Mouse (Mus musculus): ENCODE data around the gene Gm45194. TPM values are rescaled to one million over a fixed set of nuclear protein-coding genes. Genes with fewer than 3 reads are reported as not detected.

Gene Gm45194
- not detected in 2 replicates for polyA plus RNA-seq (2015; fragmentation: Nextera tagmentation; extraction: Ambion mirVana)

GRCm38 (mm10) chrX:111891089-111891488 lies at the start of gene Gm45194:
TSS of gene Gm45194 (plus strand) at chrX:111891389.
- H3K4me3 ChIP-seq (ENCODE audit: low read length): no peak within 1 kb of the TSS
- H3K27me3 ChIP-seq (ENCODE audit: control insufficient read depth, insufficient read depth, low read length): peaks cover 9% of the 10 kb centered on the region
- no peak within 1 kb of the TSS for H3K9ac ChIP-seq (ENCODE audit: low read length)
- H3K9me3 ChIP-seq (replicated peaks; ENCODE audit: control insufficient read depth, low read length): no peaks in the 10 kb centered on the region; the same call in none of the 2 replicates
- H3K4me2 ChIP-seq (ENCODE audit: low read depth, low read length): no peak within 1 kb of the TSS
- H3K36me3 ChIP-seq (ENCODE audit: control insufficient read depth, insufficient read depth): no peaks in the 10 kb centered on the region
- H3K27ac ChIP-seq (ENCODE audit: low read length): no peak within 1 kb of the TSS
- H3K4me1 ChIP-seq (ENCODE audit: control insufficient read depth, insufficient read depth, low read length): no peaks in the 10 kb centered on the region
- WGBS: 29% methylated on average over 2 of the region's 2 CpGs
- no peak for ATAC-seq (replicated peaks; ENCODE audit: extremely low read depth, insufficient read depth, low FRiP score)

- no peak overlapping the region for H3K27ac ChIP-seq (ENCODE audit: low read length)
- H3K27me3 ChIP-seq (ENCODE audit: control insufficient read depth, insufficient read depth, low read length): no peaks in the 10 kb centered on the region
- H3K4me1 ChIP-seq (ENCODE audit: control insufficient read depth, insufficient read depth, low read length): no peaks in the 10 kb centered on the region
- no peak overlapping the region for H3K4me3 ChIP-seq (ENCODE audit: low read length)
- no peaks in the 10 kb centered on the region for H3K36me3 ChIP-seq (ENCODE audit: control insufficient read depth, insufficient read depth)
- WGBS: 63% methylated on average over 3 of the region's 3 CpGs
- no peak overlapping the region for H3K4me2 ChIP-seq (ENCODE audit: low read depth, low read length)
- H3K9me3 ChIP-seq (replicated peaks; ENCODE audit: control insufficient read depth, low read length): no peaks in the 10 kb centered on the region
- no peak overlapping the region for H3K9ac ChIP-seq (ENCODE audit: low read length)
- no peak for ATAC-seq (replicated peaks; ENCODE audit: extremely low read depth, insufficient read depth, low FRiP score)
Measured at GRCm38 (mm10) chrX:111855878-111856277, 35.3 kb upstream of the Gm45194 start.

DNA sequence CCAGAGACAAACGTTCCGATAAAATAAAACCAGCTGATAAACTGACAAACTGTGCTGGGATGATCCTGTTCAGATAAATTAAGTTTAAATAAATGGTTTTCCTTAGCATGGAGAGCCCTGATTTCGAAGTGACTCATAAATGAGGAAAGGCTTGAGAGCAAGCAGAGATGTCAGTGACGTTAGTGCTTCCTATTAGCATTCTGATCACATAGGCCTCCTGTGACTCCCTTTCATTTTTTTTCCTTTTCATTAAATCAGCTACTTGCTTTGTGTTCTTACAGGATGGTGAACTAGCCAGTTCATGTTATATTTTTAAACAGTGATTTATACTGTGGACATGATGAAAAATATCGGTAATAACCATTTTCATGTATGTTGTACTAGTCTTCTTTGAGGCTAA lies 9.9 kb upstream of the Gm45194 start:
- Histone ChIP-seq H3K27me3 (ENCODE audit: control insufficient read depth, insufficient read depth, low read length) (no peaks in the 10 kb centered on the region), H3K9ac (ENCODE audit: low read length) (no peak overlapping the region), H3K36me3 (ENCODE audit: control insufficient read depth, insufficient read depth) (no peaks in the 10 kb centered on the region), H3K4me1 (ENCODE audit: control insufficient read depth, insufficient read depth, low read length) (no peaks in the 10 kb centered on the region), H3K4me2 (ENCODE audit: low read depth, low read length) (no peak overlapping the region), H3K27ac (ENCODE audit: low read length) (no peak overlapping the region), H3K9me3 (replicated peaks; ENCODE audit: control insufficient read depth, low read length) (no peaks in the 10 kb centered on the region), H3K4me3 (ENCODE audit: low read length) (no peak overlapping the region)
- no peak for ATAC-seq (replicated peaks; ENCODE audit: extremely low read depth, insufficient read depth, low FRiP score)
- 71% methylated on average over 5 of the region's 5 CpGs for WGBS

GRCm38 (mm10) chrX:111894321-111895050 lies 3.3 kb downstream of the Gm45194 start:
- 14% methylated on average over 66 of the region's 71 CpGs for WGBS
- no peaks in the 10 kb centered on the region for H3K36me3 ChIP-seq (ENCODE audit: control insufficient read depth, insufficient read depth)
- H3K4me2 ChIP-seq (ENCODE audit: low read depth, low read length): peak overlapping the region; percentile 71
- no peak for ATAC-seq (replicated peaks; ENCODE audit: extremely low read depth, insufficient read depth, low FRiP score)
- H3K4me1 ChIP-seq (ENCODE audit: control insufficient read depth, insufficient read depth, low read length): no peaks in the 10 kb centered on the region
- no peak overlapping the region for H3K27ac ChIP-seq (ENCODE audit: low read length)
- H3K9ac ChIP-seq (ENCODE audit: low read length): no peak overlapping the region
- H3K27me3 ChIP-seq (ENCODE audit: control insufficient read depth, insufficient read depth, low read length): peaks cover 9% of the 10 kb centered on the region
- peak overlapping the region; percentile 49 for H3K4me3 ChIP-seq (ENCODE audit: low read length)
- no peaks in the 10 kb centered on the region; the same call in none of the 2 replicates for H3K9me3 ChIP-seq (replicated peaks; ENCODE audit: control insufficient read depth, low read length)

DNA sequence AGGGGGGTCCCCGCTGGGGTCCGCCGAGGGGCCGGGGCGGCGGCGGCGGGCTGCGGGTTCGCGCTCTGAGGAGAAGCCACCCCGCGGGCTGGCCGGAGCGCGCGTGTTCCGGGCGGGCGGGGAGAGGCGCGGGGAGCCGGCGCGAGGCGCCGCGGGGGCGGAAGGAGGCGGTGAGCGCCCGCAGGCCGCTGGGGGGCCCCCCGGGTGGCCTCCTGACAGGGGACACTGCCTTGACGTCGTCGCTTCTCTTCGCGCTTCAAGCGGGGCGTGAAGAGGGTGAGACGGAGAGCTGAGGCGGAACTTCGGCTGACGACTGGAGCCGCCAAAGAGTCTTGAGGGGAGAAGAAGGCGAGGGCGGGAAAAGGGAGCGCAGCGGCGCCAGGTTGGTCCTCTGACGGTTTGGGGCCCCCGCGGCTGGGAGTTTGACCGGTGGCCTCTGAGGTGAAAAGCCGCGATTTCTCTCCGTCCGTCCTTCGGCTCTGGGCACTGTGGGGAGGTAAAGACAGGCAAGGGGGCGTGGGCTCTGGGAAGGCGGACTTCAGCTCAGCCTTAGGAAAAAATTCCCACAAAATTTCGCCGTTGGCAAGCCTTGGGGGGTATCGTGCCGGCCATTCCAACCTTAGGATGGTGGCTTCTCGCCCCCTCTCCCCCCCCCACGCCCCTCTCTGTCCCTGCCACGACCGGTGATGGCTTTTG lies 4.0 kb downstream of the Gm45194 start:
- Histone ChIP-seq H3K4me1 (ENCODE audit: control insufficient read depth, insufficient read depth, low read length) (no peaks in the 10 kb centered on the region), H3K9ac (ENCODE audit: low read length) (no peak overlapping the region), H3K9me3 (replicated peaks; ENCODE audit: control insufficient read depth, low read length) (no peaks in the 10 kb centered on the region; the same call in none of the 2 replicates), H3K27me3 (ENCODE audit: control insufficient read depth, insufficient read depth, low read length) (peaks cover 9% of the 10 kb centered on the region), H3K4me3 (ENCODE audit: low read length) (peak overlapping the region; percentile 49), H3K4me2 (ENCODE audit: low read depth, low read length) (peak overlapping the region; percentile 71), H3K27ac (ENCODE audit: low read length) (no peak overlapping the region), H3K36me3 (ENCODE audit: control insufficient read depth, insufficient read depth) (no peaks in the 10 kb centered on the region)
- ATAC-seq (replicated peaks; ENCODE audit: extremely low read depth, insufficient read depth, low FRiP score): no peak
- 23% methylated on average over 34 of the region's 70 CpGs for WGBS

DNA sequence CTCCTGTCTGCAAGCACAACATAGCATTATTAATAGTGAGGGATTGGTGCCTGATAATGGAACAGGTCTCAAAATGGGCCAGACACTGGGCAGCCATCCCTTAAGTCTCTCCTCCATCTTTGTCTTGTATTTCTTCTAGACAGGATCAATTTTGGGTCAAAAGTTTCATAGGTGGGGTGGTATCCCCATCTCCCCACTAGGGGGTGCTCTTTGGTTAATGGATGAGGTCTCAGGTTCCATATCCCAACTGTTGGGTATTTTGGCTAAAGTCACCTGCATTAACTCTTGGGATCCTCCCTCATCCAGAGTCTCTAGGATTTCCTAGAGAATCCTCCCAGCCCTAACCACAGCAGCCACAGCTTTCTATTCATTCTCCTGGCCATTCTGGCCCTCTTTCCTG lies 26.2 kb downstream of the Gm45194 start:
- Histone ChIP-seq H3K36me3 (ENCODE audit: control insufficient read depth, insufficient read depth) (no peaks in the 10 kb centered on the region), H3K9ac (ENCODE audit: low read length) (no peak overlapping the region), H3K4me1 (ENCODE audit: control insufficient read depth, insufficient read depth, low read length) (no peaks in the 10 kb centered on the region), H3K27me3 (ENCODE audit: control insufficient read depth, insufficient read depth, low read length) (no peaks in the 10 kb centered on the region), H3K4me2 (ENCODE audit: low read depth, low read length) (no peak overlapping the region), H3K4me3 (ENCODE audit: low read length) (no peak overlapping the region), H3K9me3 (replicated peaks; ENCODE audit: control insufficient read depth, low read length) (no peaks in the 10 kb centered on the region), H3K27ac (ENCODE audit: low read length) (no peak overlapping the region)
- no peak for ATAC-seq (replicated peaks; ENCODE audit: extremely low read depth, insufficient read depth, low FRiP score)

GRCm38 (mm10) chrX:111960909-111961308 lies 69.7 kb downstream of the Gm45194 start:
- WGBS: 35% methylated on average over 4 of the region's 4 CpGs
- no peaks in the 10 kb centered on the region for H3K9me3 ChIP-seq (replicated peaks; ENCODE audit: control insufficient read depth, low read length)
- ATAC-seq (replicated peaks; ENCODE audit: extremely low read depth, insufficient read depth, low FRiP score): no peak

GRCm38 (mm10) chrX:111999661-112000060 lies 108.5 kb downstream of the Gm45194 start:
- ATAC-seq (replicated peaks; ENCODE audit: extremely low read depth, insufficient read depth, low FRiP score): no peak
- Histone ChIP-seq H3K9ac (ENCODE audit: low read length) (no peak overlapping the region), H3K9me3 (replicated peaks; ENCODE audit: control insufficient read depth, low read length) (no peaks in the 10 kb centered on the region), H3K4me3 (ENCODE audit: low read length) (no peak overlapping the region), H3K4me1 (ENCODE audit: control insufficient read depth, insufficient read depth, low read length) (no peaks in the 10 kb centered on the region), H3K27ac (ENCODE audit: low read length) (no peak overlapping the region), H3K4me2 (ENCODE audit: low read depth, low read length) (no peak overlapping the region), H3K36me3 (ENCODE audit: control insufficient read depth, insufficient read depth) (no peaks in the 10 kb centered on the region), H3K27me3 (ENCODE audit: control insufficient read depth, insufficient read depth, low read length) (no peaks in the 10 kb centered on the region)
- WGBS: 23% methylated on average over 1 of the region's 1 CpGs

More at GRCm38 (mm10) chrX:111960909-111961308, 69.7 kb downstream of the Gm45194 start:
- Histone ChIP-seq H3K9ac (ENCODE audit: low read length) (no peak overlapping the region), H3K4me2 (ENCODE audit: low read depth, low read length) (no peak overlapping the region), H3K4me1 (ENCODE audit: control insufficient read depth, insufficient read depth, low read length) (no peaks in the 10 kb centered on the region), H3K27ac (ENCODE audit: low read length) (no peak overlapping the region), H3K4me3 (ENCODE audit: low read length) (no peak overlapping the region), H3K27me3 (ENCODE audit: control insufficient read depth, insufficient read depth, low read length) (no peaks in the 10 kb centered on the region), H3K36me3 (ENCODE audit: control insufficient read depth, insufficient read depth) (no peaks in the 10 kb centered on the region)

DNA sequence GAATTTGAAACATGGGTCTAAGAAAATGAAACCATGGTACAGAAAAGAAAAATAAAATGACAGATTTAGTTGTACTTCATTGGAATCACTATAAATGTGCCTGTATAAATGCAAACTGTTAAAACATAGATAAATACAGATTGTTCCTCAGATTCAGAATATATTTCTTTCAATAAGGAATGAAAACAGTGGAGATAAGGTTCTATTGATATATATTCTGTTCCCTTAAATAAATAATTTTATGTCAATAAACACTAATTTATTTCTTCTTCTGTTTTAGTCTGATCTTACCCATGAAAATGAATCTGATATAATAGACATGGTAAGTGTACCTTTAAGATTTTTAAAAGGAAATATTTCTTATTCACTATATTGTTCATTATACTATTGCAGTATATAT lies 119.5 kb downstream of the Gm45194 start, which contains the start of gene Tex16:
TSS of gene Tex16 (plus strand) at position 301 of the 400 bp plus-strand sequence.
- H3K27ac ChIP-seq (ENCODE audit: low read length): no peak within 1 kb of the TSS
- H3K4me2 ChIP-seq (ENCODE audit: low read depth, low read length): no peak within 1 kb of the TSS
- no peaks in the 10 kb centered on the region for H3K4me1 ChIP-seq (ENCODE audit: control insufficient read depth, insufficient read depth, low read length)
- H3K9me3 ChIP-seq (replicated peaks; ENCODE audit: control insufficient read depth, low read length): no peaks in the 10 kb centered on the region
- H3K36me3 ChIP-seq (ENCODE audit: control insufficient read depth, insufficient read depth): no peaks in the 10 kb centered on the region
- H3K9ac ChIP-seq (ENCODE audit: low read length): no peak within 1 kb of the TSS
- no peaks in the 10 kb centered on the region for H3K27me3 ChIP-seq (ENCODE audit: control insufficient read depth, insufficient read depth, low read length)
- ATAC-seq (replicated peaks; ENCODE audit: extremely low read depth, insufficient read depth, low FRiP score): no peak
- H3K4me3 ChIP-seq (ENCODE audit: low read length): no peak within 1 kb of the TSS
